Mouse (Mus musculus): ENCODE data around the gene Cacnb3.

The Cacnb3 gene

GRCm38 (mm10) chr15:98635291-98635841 lies 4.7 kb downstream of the Cacnb3 start:
- DNase-seq (ENCODE audit: low read depth, low spot score) = no peak

GRCm38 (mm10) chr15:98636517-98636916 lies 5.9 kb downstream of the Cacnb3 start:
- DNase-seq (ENCODE audit: low read depth, low spot score) = no peak

GRCm38 (mm10) chr15:98637155-98637554 lies 6.5 kb downstream of the Cacnb3 start:
- DNase-seq (ENCODE audit: low read depth, low spot score) = no peak

- DNase-seq (ENCODE audit: low read depth, low spot score) = no peak
These were observed 9.5 kb downstream of the Cacnb3 start for GRCm38 (mm10) chr15:98640157-98640556.

GRCm38 (mm10) chr15:98644406-98644805 lies 13.8 kb downstream of the Cacnb3 start:
- no peak for DNase-seq (ENCODE audit: low read depth, low spot score)

- no peak for DNase-seq (ENCODE audit: low read depth, low spot score)
These were observed 14.7 kb downstream of the Cacnb3 start for GRCm38 (mm10) chr15:98645057-98646026.

- no peak for DNase-seq (ENCODE audit: low read depth, low spot score)
These were observed 16.1 kb downstream of the Cacnb3 start for GRCm38 (mm10) chr15:98646737-98647136.

GRCm38 (mm10) chr15:98647308-98647707 lies 16.7 kb downstream of the Cacnb3 start:
- DNase-seq (ENCODE audit: low read depth, low spot score) = no peak

- no peak for DNase-seq (ENCODE audit: low read depth, low spot score)
These were observed 17.4 kb downstream of the Cacnb3 start for GRCm38 (mm10) chr15:98648071-98648470.

GRCm38 (mm10) chr15:98651431-98651830 lies 20.8 kb downstream of the Cacnb3 start:
- DNase-seq (ENCODE audit: low read depth, low spot score) = no peak

- no peak for DNase-seq (ENCODE audit: low read depth, low spot score)
These were observed 21.5 kb downstream of the Cacnb3 start for GRCm38 (mm10) chr15:98652174-98652573.

GRCm38 (mm10) chr15:98656982-98657751 lies 26.5 kb downstream of the Cacnb3 start:
- no peak for DNase-seq (ENCODE audit: low read depth, low spot score)

- DNase-seq (ENCODE audit: low read depth, low spot score) = peak; percentile 14
These were observed 31.5 kb downstream of the Cacnb3 start for GRCm38 (mm10) chr15:98662198-98662566.

- peak; percentile 95 for DNase-seq (ENCODE audit: low read depth, low spot score)
These were observed 32.2 kb downstream of the Cacnb3 start, which contains the start of gene Ddx23 for GRCm38 (mm10) chr15:98662567-98663545. Gene Ddx23, minus strand, starts transcription at chr15:98662894.

GRCm38 (mm10) chr15:98664042-98664907 lies 33.6 kb downstream of the Cacnb3 start:
- DNase-seq (ENCODE audit: low read depth, low spot score) = no peak

- no peak for DNase-seq (ENCODE audit: low read depth, low spot score)
These were observed 42.0 kb downstream of the Cacnb3 start for GRCm38 (mm10) chr15:98672592-98672991.

GRCm38 (mm10) chr15:98673732-98674131 lies 43.1 kb downstream of the Cacnb3 start:
- no peak for DNase-seq (ENCODE audit: low read depth, low spot score)

GRCm38 (mm10) chr15:98674284-98674993 lies 43.8 kb downstream of the Cacnb3 start:
- peak; percentile 74 for DNase-seq (ENCODE audit: low read depth, low spot score)

- no peak for DNase-seq (ENCODE audit: low read depth, low spot score)
These were observed 44.4 kb downstream of the Cacnb3 start for GRCm38 (mm10) chr15:98674994-98675545.

Measured in mesoderm, embryonic 11.5 days (tissue).